In genomic region chr5:92694316-92694995, GRCm38 (mm10) we compare ENCODE assay signal across 18 mouse cellular contexts. TPM values are rescaled to one million over a fixed set of nuclear protein-coding genes. Genes with fewer than 3 reads are reported as not detected.
A peak's percentile ranks its signal among the peaks of the same experiment; 100 is the strongest.
DNase-seq lines count a peak whose midpoint lies in the region; ATAC-seq and TF ChIP-seq lines count a peak whose summit lies in the region.
"Had no signal": no experiment of that assay in that cellular context is flagged by ENCODE, and none has a peak within 500 bp of the region (broad histone marks: within the 10 kb centered on the region; RNA-seq: fewer than 3 reads in every experiment).

No protein-coding gene starts in this region.

- H3K9me3 ChIP-seq in forebrain, embryonic 14.5 days (replicated peaks; ENCODE audit: control insufficient read depth, low read length), result no peaks in the 10 kb centered on the region
- H3K9me3 ChIP-seq in forebrain, embryonic 11.5 days (ENCODE audit: control insufficient read depth, low read length), result no peaks in the 10 kb centered on the region; the same call in 1 of the 2 replicates
- no peaks in the 10 kb centered on the region for H3K9me3 ChIP-seq in heart, embryonic 16.5 days (replicated peaks; ENCODE audit: control insufficient read depth, low read length)
- H3K9me3 ChIP-seq in heart, embryonic 11.5 days (replicated peaks; ENCODE audit: control insufficient read depth, low read length), result no peaks in the 10 kb centered on the region
- H3K9me3 ChIP-seq in lung, embryonic 14.5 days (ENCODE audit: low read depth, low read length), result no peaks in the 10 kb centered on the region
- no peaks in the 10 kb centered on the region for H3K9me3 ChIP-seq in lung, postnatal 0 days (ENCODE audit: low read length)
- H3K9me3 ChIP-seq: limb, embryonic 15.5 days had no signal

- no peak overlapping the region; the same call in 1 of the 2 replicates for H3K27ac ChIP-seq in forebrain, embryonic 14.5 days (ENCODE audit: low read depth, low read length)
- H3K27ac ChIP-seq in forebrain, embryonic 11.5 days (ENCODE audit: low read depth, low read length), result no peak overlapping the region
- peak overlapping the region; percentile 78 for H3K27ac ChIP-seq in heart, embryonic 16.5 days (ENCODE audit: low read length)
- no peak overlapping the region for H3K27ac ChIP-seq in heart, embryonic 11.5 days (ENCODE audit: low read depth, low read length)
- peak overlapping the region; percentile 69; the same call in 1 of the 2 replicates for H3K27ac ChIP-seq in lung, embryonic 14.5 days (ENCODE audit: low read depth)
- peak overlapping the region; percentile 65 for H3K27ac ChIP-seq in lung, postnatal 0 days (ENCODE audit: low read length)
- H3K27ac ChIP-seq: limb, embryonic 15.5 days; macrophage had no signal

- DNase-seq in forebrain, embryonic 14.5 days (ENCODE audit: low spot score), result peak; percentile 61
- no peak for DNase-seq in forebrain, embryonic 11.5 days (ENCODE audit: low spot score)
- peak; percentile 82 for DNase-seq in lung, embryonic 14.5 days
- no peak for DNase-seq in lung, adult 18-20 months
- peak; percentile 73 for DNase-seq in lung, postnatal 0 days (ENCODE audit: low spot score)
- no peak for DNase-seq in cerebellum, adult 18-20 months
- DNase-seq: adrenal gland, postnatal 25 days; cerebellum, postnatal 14 days; gastrocnemius, postnatal 36 days; kidney, postnatal 14 days; right cerebral cortex, postnatal 4 days had no signal

- TF ChIP-seq CTCF in lung, embryonic 14.5 days (IDR thresholded peaks at IDR 0.05; ENCODE audit: low read depth), result no peak
- no peak for TF ChIP-seq CTCF in lung, postnatal 0 days (IDR thresholded peaks at IDR 0.05)

- TF ChIP-seq EP300 in lung, postnatal 0 days (IDR thresholded peaks at IDR 0.05), result 0 out of 2 replicates have a peak, but pooled peaks have one; percentile 12

- no peaks in the 10 kb centered on the region for H3K27me3 ChIP-seq in forebrain, embryonic 14.5 days (replicated peaks; ENCODE audit: control insufficient read depth, insufficient read depth, low read length)
- no peaks in the 10 kb centered on the region for H3K27me3 ChIP-seq in forebrain, embryonic 11.5 days (ENCODE audit: control insufficient read depth, insufficient read depth, low read length)
- no peaks in the 10 kb centered on the region for H3K27me3 ChIP-seq in heart, embryonic 16.5 days (ENCODE audit: control insufficient read depth, insufficient read depth, low read length)
- no peaks in the 10 kb centered on the region for H3K27me3 ChIP-seq in heart, embryonic 11.5 days (ENCODE audit: control insufficient read depth, insufficient read depth, low read length)
- no peaks in the 10 kb centered on the region for H3K27me3 ChIP-seq in lung, embryonic 14.5 days (ENCODE audit: insufficient read depth, low read length)
- no peaks in the 10 kb centered on the region for H3K27me3 ChIP-seq in lung, postnatal 0 days (replicated peaks; ENCODE audit: insufficient read depth, low read length)
- H3K27me3 ChIP-seq: CH12.LX; limb, embryonic 15.5 days had no signal

- H3K36me3 ChIP-seq in forebrain, embryonic 14.5 days (ENCODE audit: control insufficient read depth, insufficient read depth, low read length), result no peaks in the 10 kb centered on the region
- no peaks in the 10 kb centered on the region; the same call in 1 of the 2 replicates for H3K36me3 ChIP-seq in forebrain, embryonic 11.5 days (ENCODE audit: control insufficient read depth, insufficient read depth, low read length)
- H3K36me3 ChIP-seq in heart, embryonic 16.5 days (ENCODE audit: control insufficient read depth, insufficient read depth), result no peaks in the 10 kb centered on the region
- H3K36me3 ChIP-seq in heart, embryonic 11.5 days (ENCODE audit: control insufficient read depth, insufficient read depth, low read length), result no peaks in the 10 kb centered on the region
- H3K36me3 ChIP-seq in lung, embryonic 14.5 days (ENCODE audit: insufficient read depth), result no peaks in the 10 kb centered on the region
- no peaks in the 10 kb centered on the region for H3K36me3 ChIP-seq in lung, postnatal 0 days (ENCODE audit: insufficient read depth, low read length)
- H3K36me3 ChIP-seq: limb, embryonic 15.5 days had no signal

- H3K4me2 ChIP-seq in forebrain, embryonic 14.5 days (ENCODE audit: low read length), result no peak overlapping the region
- H3K4me2 ChIP-seq in forebrain, embryonic 11.5 days (ENCODE audit: low read depth, low read length, severe bottlenecking), result no peak overlapping the region
- H3K4me2 ChIP-seq in heart, embryonic 16.5 days (ENCODE audit: low read depth, low read length), result peak overlapping the region; percentile 14; the same call in 1 of the 2 replicates
- H3K4me2 ChIP-seq in heart, embryonic 11.5 days, result no peak overlapping the region
- H3K4me2 ChIP-seq in lung, embryonic 14.5 days, result no peak overlapping the region; the same call in 1 of the 2 replicates
- no peak overlapping the region for H3K4me2 ChIP-seq in lung, postnatal 0 days (replicated peaks; ENCODE audit: low read depth, low read length)
- H3K4me2 ChIP-seq: limb, embryonic 15.5 days had no signal

- H3K9ac ChIP-seq in forebrain, embryonic 14.5 days (ENCODE audit: low read length), result no peak overlapping the region
- H3K9ac ChIP-seq in forebrain, embryonic 11.5 days (ENCODE audit: low read length), result no peak overlapping the region
- no peak overlapping the region for H3K9ac ChIP-seq in heart, embryonic 16.5 days (ENCODE audit: low read length)
- H3K9ac ChIP-seq in heart, embryonic 11.5 days (ENCODE audit: low read depth, low read length), result no peak overlapping the region
- H3K9ac ChIP-seq in lung, embryonic 14.5 days, result no peak overlapping the region
- H3K9ac ChIP-seq in lung, postnatal 0 days (replicated peaks; ENCODE audit: low read depth), result no peak overlapping the region
- H3K9ac ChIP-seq: limb, embryonic 15.5 days had no signal

- H3K4me1 ChIP-seq in forebrain, embryonic 14.5 days (ENCODE audit: control insufficient read depth, insufficient read depth, low read length), result peaks cover 7% of the 10 kb centered on the region; the same call in 1 of the 2 replicates
- peaks cover 10% of the 10 kb centered on the region; the same call in 1 of the 2 replicates for H3K4me1 ChIP-seq in forebrain, embryonic 11.5 days (replicated peaks; ENCODE audit: control insufficient read depth, insufficient read depth, low read length)
- peaks cover 28% of the 10 kb centered on the region for H3K4me1 ChIP-seq in heart, embryonic 16.5 days (ENCODE audit: control insufficient read depth, insufficient read depth, low read length)
- H3K4me1 ChIP-seq in heart, embryonic 11.5 days (ENCODE audit: control insufficient read depth, insufficient read depth, low read length), result peaks cover 9% of the 10 kb centered on the region
- H3K4me1 ChIP-seq in lung, embryonic 14.5 days (ENCODE audit: insufficient read depth), result peaks cover 21% of the 10 kb centered on the region
- no peaks in the 10 kb centered on the region; the same call in none of the 2 replicates for H3K4me1 ChIP-seq in lung, postnatal 0 days (ENCODE audit: insufficient read depth, low read depth, low read length)

- 38% methylated on average over 10 of the region's 10 CpGs for WGBS in forebrain, embryonic 14.5 days
- WGBS in forebrain, embryonic 11.5 days, result 75% methylated on average over 10 of the region's 10 CpGs
- WGBS in heart, embryonic 16.5 days, result 58% methylated on average over 10 of the region's 10 CpGs
- WGBS in heart, embryonic 11.5 days (ENCODE audit: insufficient replicate concordance), result 75% methylated on average over 10 of the region's 10 CpGs
- 48% methylated on average over 10 of the region's 10 CpGs for WGBS in lung, embryonic 14.5 days
- 62% methylated on average over 10 of the region's 10 CpGs for WGBS in lung, postnatal 0 days

- no peak overlapping the region for H3K4me3 ChIP-seq in forebrain, embryonic 14.5 days (ENCODE audit: low read depth, low read length)
- H3K4me3 ChIP-seq in forebrain, embryonic 11.5 days (ENCODE audit: low read depth, low read length), result no peak overlapping the region
- H3K4me3 ChIP-seq in heart, embryonic 16.5 days (ENCODE audit: low read length), result no peak overlapping the region
- H3K4me3 ChIP-seq in heart, embryonic 11.5 days (ENCODE audit: low read depth, low read length), result no peak overlapping the region
- H3K4me3 ChIP-seq in lung, embryonic 14.5 days (ENCODE audit: low read depth, low read length), result no peak overlapping the region
- no peak overlapping the region for H3K4me3 ChIP-seq in lung, postnatal 0 days (ENCODE audit: low read depth, low read length)
- H3K4me3 ChIP-seq: limb, embryonic 15.5 days had no signal

- 0 out of 2 replicates have a peak, but pooled peaks have one; percentile 9 for ATAC-seq in forebrain, embryonic 14.5 days
- no peak for ATAC-seq in forebrain, embryonic 11.5 days (replicated peaks; ENCODE audit: low FRiP score)
- peak; percentile 81 for ATAC-seq in heart, embryonic 16.5 days (replicated peaks; ENCODE audit: extremely low read depth, insufficient read depth, low FRiP score)
- no peak for ATAC-seq in heart, embryonic 11.5 days (replicated peaks; ENCODE audit: insufficient number of reproducible peaks, low FRiP score, low TSS enrichment)
- ATAC-seq in lung, embryonic 14.5 days (ENCODE audit: insufficient read depth), result peak; percentile 50; the same call in 1 of the 2 replicates
- peak; percentile 47 for ATAC-seq in lung, postnatal 0 days
- ATAC-seq: inflammation-experienced regulatory T-cells, adult 6 months; midbrain, embryonic 16.5 days had no signal

RNA-seq across cellular contexts. Expression of gene Shroom3, which starts 11.2 kb away (rescaled TPM):
- 1.6 and 2.0 TPM in 2 replicates for polyA plus RNA-seq in forebrain, embryonic 14.5 days (2014; fragmentation: Nextera tagmentation; extraction: Ambion mirVana)
- 12.2 and 15.2 TPM in 2 replicates for polyA plus RNA-seq in forebrain, embryonic 11.5 days (2014; fragmentation: Nextera tagmentation; extraction: Ambion mirVana)
- polyA plus RNA-seq in heart, embryonic 16.5 days (2015; fragmentation: Nextera tagmentation; extraction: Ambion mirVana), result 10.7 and 11.7 TPM in 2 replicates
- 13.4 and 14.9 TPM in 2 replicates for polyA plus RNA-seq in heart, embryonic 11.5 days (2014; fragmentation: Nextera tagmentation; extraction: Ambion mirVana)
- 5.6 and 6.9 TPM in 2 replicates for polyA plus RNA-seq in lung, embryonic 14.5 days (2014; fragmentation: Nextera tagmentation; extraction: Ambion mirVana)
- polyA plus RNA-seq in lung, postnatal 0 days (2015; fragmentation: Nextera tagmentation; extraction: Ambion mirVana), result 8.8 and 10.6 TPM in 2 replicates
- polyA plus RNA-seq: macrophage had no signal

RNA-seq across cellular contexts. Expression of gene Ccdc158, which starts 19.4 kb away (rescaled TPM):
- 0.37 and 0.58 TPM in 2 replicates for polyA plus RNA-seq in forebrain, embryonic 14.5 days (2014; fragmentation: Nextera tagmentation; extraction: Ambion mirVana)
- polyA plus RNA-seq in forebrain, embryonic 11.5 days (2014; fragmentation: Nextera tagmentation; extraction: Ambion mirVana), result 1.0 and 1.2 TPM in 2 replicates
- polyA plus RNA-seq in heart, embryonic 16.5 days (2015; fragmentation: Nextera tagmentation; extraction: Ambion mirVana), result 0.49 and 0.81 TPM in 2 replicates
- polyA plus RNA-seq in heart, embryonic 11.5 days (2014; fragmentation: Nextera tagmentation; extraction: Ambion mirVana), result 1.1 and 1.8 TPM in 2 replicates
- 2.3 and 2.6 TPM in 2 replicates for polyA plus RNA-seq in lung, embryonic 14.5 days (2014; fragmentation: Nextera tagmentation; extraction: Ambion mirVana)
- 1.1 and 1.6 TPM in 2 replicates for polyA plus RNA-seq in lung, postnatal 0 days (2015; fragmentation: Nextera tagmentation; extraction: Ambion mirVana)
- polyA plus RNA-seq: inflammation-experienced regulatory T-cells, adult 6 months; macrophage had no signal

Comparison
In these comparisons a context has a peak if more than half of its experiments do, and no peak if none do; other contexts are left out.
1. ATAC-seq: peak in forebrain, embryonic 14.5 days (single experiment), heart, embryonic 16.5 days (single experiment), lung, embryonic 14.5 days (single experiment) and lung, postnatal 0 days (single experiment); none in forebrain, embryonic 11.5 days (single experiment) and heart, embryonic 11.5 days (single experiment).
2. DNase-seq: peak in forebrain, embryonic 14.5 days (single experiment), lung, embryonic 14.5 days (single experiment) and lung, postnatal 0 days (single experiment); none in forebrain, embryonic 11.5 days (single experiment), lung, adult 18-20 months (0 of 2) and cerebellum, adult 18-20 months (0 of 2).
3. H3K27ac ChIP-seq: peak in heart, embryonic 16.5 days (single experiment), lung, embryonic 14.5 days (single experiment) and lung, postnatal 0 days (single experiment); none in forebrain, embryonic 14.5 days (single experiment), forebrain, embryonic 11.5 days (single experiment) and heart, embryonic 11.5 days (single experiment).